Mouse (Mus musculus): ENCODE data around the gene Rpl10a. TPM values are rescaled to one million over a fixed set of nuclear protein-coding genes. Genes with fewer than 3 reads are reported as not detected.

Rpl10a gene
- total RNA-seq, 2 experiments from 2014 or later, result 411 to 471 TPM

Other genes starting within 250 kb of the Rpl10a start
- not detected for gene Tcp11, start 247.8 kb upstream of the Rpl10a start, total RNA-seq (2021)
- 1 to 10 TPM in 1 of 2 experiments, under 1 TPM in 1; 0.46 to 1.4 TPM for gene Scube3, start 186.3 kb upstream of the Rpl10a start, total RNA-seq (2021)
- 10 to 100 TPM; 16.6 to 17.0 TPM for gene Zfp523, start 151.3 kb upstream of the Rpl10a start, total RNA-seq (2021)
- 1 to 10 TPM; 4.7 to 7.1 TPM for gene Def6, start 120.7 kb upstream of the Rpl10a start, total RNA-seq (2021)
- 10 to 100 TPM; 37.7 to 39.4 TPM for gene Ppard, start 95.8 kb upstream of the Rpl10a start, total RNA-seq (2021)
- 10 to 100 TPM; 12.8 to 14.2 TPM for gene Fance, start 15.0 kb upstream of the Rpl10a start, total RNA-seq (2021)
- gene Tead3, start 22.3 kb downstream of the Rpl10a start, total RNA-seq (2021), result 10 to 100 TPM; 12.3 to 19.2 TPM
- under 1 TPM; 0.41 TPM for gene Tulp1, start 36.8 kb downstream of the Rpl10a start, total RNA-seq (2021)
- gene Fkbp5, start 189.1 kb downstream of the Rpl10a start, total RNA-seq (2021), result 10 to 100 TPM; 36.9 to 41.0 TPM
- gene Armc12, start 202.3 kb downstream of the Rpl10a start, total RNA-seq (2021), result not detected
- not detected for gene Clpsl2, start 220.9 kb downstream of the Rpl10a start, total RNA-seq (2021)
- not detected for gene Clps, start 232.3 kb downstream of the Rpl10a start, total RNA-seq (2021)
- not detected for gene Lhfpl5, start 247.2 kb downstream of the Rpl10a start, total RNA-seq (2021)

All from heart, postnatal 14 days (tissue).